Comparison of ENCODE assay signal across 8 mouse cellular contexts in the genomic region with DNA sequence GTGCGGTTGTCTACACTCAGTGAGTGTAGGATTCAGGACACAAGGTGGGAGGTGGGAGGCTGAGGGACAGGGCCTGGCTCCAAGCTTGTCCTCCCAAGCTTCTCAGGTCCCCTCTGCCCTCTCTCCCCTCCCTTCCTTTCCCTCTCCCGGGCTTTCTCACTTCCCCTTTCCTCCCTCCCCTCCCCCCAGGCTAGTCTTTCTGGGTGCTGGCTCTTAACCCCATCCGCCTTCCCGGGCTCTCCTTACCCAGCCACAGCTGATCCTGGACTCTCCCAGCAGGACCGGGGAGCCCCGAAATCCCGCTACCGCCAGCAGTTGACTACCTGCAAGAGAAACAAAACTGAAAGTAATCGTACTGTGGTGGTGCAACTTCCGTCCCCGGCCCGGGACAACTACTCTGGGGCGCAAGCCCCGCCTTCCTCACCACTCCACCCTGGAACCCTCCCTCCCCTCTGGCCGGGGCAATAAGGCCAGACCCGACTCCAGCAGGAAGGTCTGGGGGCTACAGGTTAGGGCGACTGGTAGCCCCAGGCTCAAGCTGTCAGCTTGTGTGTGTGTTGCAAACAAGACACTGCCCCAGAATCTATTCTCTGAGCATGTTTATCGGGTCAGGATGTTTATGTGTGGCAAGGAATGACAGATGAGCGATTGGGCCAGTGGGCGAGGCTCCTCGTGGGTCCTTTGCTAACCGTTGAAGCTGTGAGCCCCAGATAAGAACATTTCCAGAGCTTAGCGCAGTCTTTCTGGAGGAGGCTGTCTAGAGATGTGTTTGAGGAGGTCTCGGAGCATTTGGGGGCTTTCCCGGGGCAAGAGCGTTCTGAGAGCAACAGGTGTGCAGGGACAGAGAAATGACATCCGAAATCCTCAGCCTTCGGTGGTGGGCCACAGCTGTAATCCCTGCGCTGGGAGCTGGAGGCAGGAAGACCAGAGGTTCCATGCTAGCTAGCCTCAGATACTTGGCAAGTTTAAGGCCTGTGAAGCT. TPM values are rescaled to one million over a fixed set of nuclear protein-coding genes. Genes with fewer than 3 reads are reported as not detected.
DNase-seq lines count a peak whose midpoint lies in the region; ATAC-seq and TF ChIP-seq lines count a peak whose summit lies in the region.

Trim56 (minus strand) TSS at position 344 of the 982 bp plus-strand sequence.

- H3K27ac ChIP-seq in liver, embryonic 13.5 days: peak within 1 kb of the TSS; percentile 96

- H3K36me3 ChIP-seq in liver, embryonic 13.5 days: peaks cover 40% of the 10 kb centered on the region
- peaks cover 3% of the 10 kb centered on the region for H3K36me3 ChIP-seq in myocyte (ENCODE audit: control insufficient read depth, insufficient read depth)

- peaks cover 43% of the 10 kb centered on the region for H3K9me3 ChIP-seq in liver, embryonic 13.5 days (replicated peaks)

- peak; percentile 94 for ATAC-seq in liver, embryonic 13.5 days (ENCODE audit: low read depth)

- H3ac ChIP-seq in myocyte (ENCODE audit: control insufficient read depth, insufficient read length): peak within 1 kb of the TSS; percentile 73

- H3K79me2 ChIP-seq in myocyte (ENCODE audit: control insufficient read depth, insufficient read depth): peaks cover 12% of the 10 kb centered on the region

- H3K9ac ChIP-seq in liver, embryonic 13.5 days: peak within 1 kb of the TSS; percentile 91

- H3K4me3 ChIP-seq in liver, embryonic 13.5 days (replicated peaks): peak within 1 kb of the TSS; percentile 82
- H3K4me3 ChIP-seq in myocyte: peak within 1 kb of the TSS; percentile 61

- peak; percentile 61 for TF ChIP-seq POLR2A in myocyte (IDR thresholded peaks at IDR 0.05; ENCODE audit: insufficient read length, low read depth)

- intact Hi-C loops in gastrocnemius, postnatal 14 days (cut with DNase I; ENCODE audit: low total_unique reads): no loop called here

- H3K4me1 ChIP-seq in liver, embryonic 13.5 days (replicated peaks): peaks cover 38% of the 10 kb centered on the region

- H3K4me2 ChIP-seq in liver, embryonic 13.5 days: peak within 1 kb of the TSS; percentile 78
- H3K4me2 ChIP-seq in myocyte (ENCODE audit: low read depth): peak within 1 kb of the TSS; percentile 91

- no peaks in the 10 kb centered on the region for H3K27me3 ChIP-seq in liver, embryonic 13.5 days
- no peaks in the 10 kb centered on the region for H3K27me3 ChIP-seq in myocyte (ENCODE audit: control insufficient read depth, insufficient read depth, insufficient read length)

- WGBS in liver, embryonic 13.5 days (ENCODE audit: insufficient replicate concordance): 2% methylated on average over 29 of the region's 29 CpGs

- peak; percentile 96 for DNase-seq in MEL-GATA-1-ER (ENCODE audit: extremely low read depth, low read depth)
- peak; percentile 92 for DNase-seq in c-Kit-positive CD71-positive TER-119-negative erythroid progenitor cells, embryonic 14.5 days (ENCODE audit: low read depth)
- peak; percentile 83 for DNase-seq in gastrocnemius, postnatal 14 days
- peak; percentile 90 for DNase-seq in induced T-regulatory cell, adult 2 months (ENCODE audit: low read depth)
- DNase-seq in liver, embryonic 13.5 days: peak; percentile 83
- peak; percentile 72 for DNase-seq in testis, postnatal 10 days (ENCODE audit: low spot score)
- no peak for DNase-seq in cerebellum, adult 11-12 months

TF ChIP-seq in myocyte, 11 proteins besides CTCF, POLR2A, EP300 and RAD21:
- TF ChIP-seq TCF3 (IDR thresholded peaks at IDR 0.05; ENCODE audit: insufficient read length, low read depth) (no peak), SRF (IDR thresholded peaks at IDR 0.05; ENCODE audit: control insufficient read depth, insufficient read length, low read depth) (no peak), MYOD1 (IDR thresholded peaks at IDR 0.05; ENCODE audit: control insufficient read depth in 1 of 3, insufficient read length in 2 of 3, low read depth in 2 of 3) (peak in 1 of 3 experiments; percentile 25), MYOG (IDR thresholded peaks at IDR 0.05; ENCODE audit: control insufficient read depth in 1 of 3, insufficient read depth in 1 of 3, insufficient read length in 2 of 3, low read depth in 2 of 3) (no peak), E2F4 (IDR thresholded peaks at IDR 0.05; ENCODE audit: insufficient read depth) (no peak), REST (IDR thresholded peaks at IDR 0.05; ENCODE audit: insufficient read depth, insufficient read length) (no peak), CEBPB (IDR thresholded peaks at IDR 0.05; ENCODE audit: insufficient read depth, poor library complexity, severe bottlenecking) (peak; percentile 29; the same call in 1 of the 2 replicates), USF1 (IDR thresholded peaks at IDR 0.05; ENCODE audit: low read depth) (no peak), MAX (IDR thresholded peaks at IDR 0.05; ENCODE audit: low read depth) (no peak), POLR2AphosphoS2 (IDR thresholded peaks at IDR 0.05; ENCODE audit: insufficient read length, low read depth) (no peak)
TF ChIP-seq in myocyte: peak in this region for 2.

RNA-seq across cellular contexts. Expression of gene Trim56, which starts in this region (rescaled TPM):
- 1 to 10 TPM; 7.6 to 9.1 TPM for total RNA-seq in gastrocnemius, postnatal 14 days (2021)
- polyA plus RNA-seq in liver, embryonic 13.5 days (2015; fragmentation: Nextera tagmentation; extraction: Ambion mirVana): 8.4 and 9.9 TPM in 2 replicates
- polyA plus RNA-seq in myocyte (2012; fragmentation: generic; extraction: Trizol): 5.9 TPM
